Mouse (Mus musculus): ENCODE results near the gene Jhy. TPM values are rescaled to one million over a fixed set of nuclear protein-coding genes. Genes with fewer than 3 reads are reported as not detected.

Jhy gene
- polyA plus RNA-seq, 1 experiment from 2014 or later: 0.05 TPM

Other genes with a start within 250 kb of the Jhy start
- 2,647 and 2,698 TPM in 2 replicates for gene Hspa8, start 163.1 kb downstream of the Jhy start, polyA plus RNA-seq (2014; fragmentation: Nextera tagmentation; extraction: Ambion mirVana)
- not detected in 2 replicates for gene Bsx, start 90.0 kb downstream of the Jhy start, polyA plus RNA-seq (2014; fragmentation: Nextera tagmentation; extraction: Ambion mirVana)
- gene Crtam, start 40.5 kb upstream of the Jhy start, polyA plus RNA-seq (2014; fragmentation: Nextera tagmentation; extraction: Ambion mirVana): 0.43 and 0.74 TPM in 2 replicates
- gene Ubash3b, start 197.6 kb upstream of the Jhy start, polyA plus RNA-seq (2014; fragmentation: Nextera tagmentation; extraction: Ambion mirVana): 5.5 and 5.6 TPM in 2 replicates